Mouse (Mus musculus) heart, adult 2 months (tissue): ENCODE results near the gene Smtnl1. TPM values are rescaled to one million over a fixed set of nuclear protein-coding genes. Genes with fewer than 3 reads are reported as not detected.

Experiments used
- DNase-seq, 2 experiments: peaks; one replicate each; pipeline ENCODE4 v3.0.0; 2021
- H3K27ac ChIP-seq: fragments of 200-600 bp; 2 replicates; pipeline ENCODE4 v1.8.1; 2022
- H3K27me3 ChIP-seq: fragments of 200-500 bp; 2 replicates; pipeline ENCODE4 v1.6.1; 2012; ENCODE audit warnings: mild to moderate bottlenecking, low read length, inconsistent platforms, mixed read lengths; ENCODE audit not compliant: control insufficient read depth, insufficient read depth
- H3K36me3 ChIP-seq: fragments of 200-500 bp; 2 replicates; pipeline ENCODE4 v1.6.1; 2012; ENCODE audit warnings: low read length, inconsistent platforms; ENCODE audit not compliant: control insufficient read depth, insufficient read depth
- H3K4me1 ChIP-seq: fragments of 200-500 bp; 2 replicates; pipeline ENCODE4 v1.6.1; 2011; ENCODE audit warnings: low read length; ENCODE audit not compliant: control insufficient read depth, insufficient read depth
- H3K4me3 ChIP-seq: fragments of 200-600 bp; 2 replicates; pipeline ENCODE4 v1.8.1; 2022
- H3K79me2 ChIP-seq: fragments of 200-500 bp; replicated peaks from 2 replicates; pipeline ENCODE4 v1.6.1; 2012; ENCODE audit warnings: mild to moderate bottlenecking, inconsistent platforms, low read length, moderate library complexity, mixed read lengths; ENCODE audit not compliant: control insufficient read depth, insufficient read depth
- H3K9ac ChIP-seq: fragments of 200-500 bp; 2 replicates; pipeline ENCODE4 v1.6.1; 2012; ENCODE audit warnings: low read depth, mild to moderate bottlenecking, control low read depth, inconsistent platforms, low read length, mixed read lengths
- CTCF ChIP-seq: fragments of 200-600 bp; IDR thresholded peaks from 2 replicates; pipeline ENCODE4 v1.8.1; 2022; ENCODE audit warnings: antibody characterized with exemption, mild to moderate bottlenecking, moderate library complexity
- EP300 ChIP-seq: fragments of 200-500 bp; IDR thresholded peaks from 2 replicates; pipeline ENCODE4 v1.6.1; 2011; ENCODE audit warnings: low read depth, low read length, control low read depth; ENCODE audit not compliant: insufficient read depth
- POLR2A ChIP-seq: fragments of 200-500 bp; IDR thresholded peaks from 2 replicates; pipeline ENCODE4 v1.6.1; 2011; ENCODE audit warnings: mild to moderate bottlenecking, low read depth, low read length, control low read depth; ENCODE audit not compliant: insufficient read depth
- WGBS: fragments of 180-500 bp; shearing (Covaris S2); methylation state at CpG from one replicate; pipeline ENCODE4 v1.1.7; 2018; 5-methylcytosine and 5-hydroxymethylcytosine counted together
- intact Hi-C: fragments of 180-260 bp; cut with DNase I; formaldehyde crosslinking; loops from one replicate; pipeline ENCODE4 v1.15.1; 2025
- polyA plus RNA-seq: library from polyadenylated mRNA; depleted of rRNA; stranded (reverse); fragments of >200 nt; gene quantifications from 2 replicates; pipeline ENCODE4 v1.2.3, GENCODE M21; 2012
- total RNA-seq, 2 experiments: library from RNA; stranded (reverse); gene quantifications; 2 replicates each; pipeline ENCODE4 v1.2.3; 2021

Gene Smtnl1
- total and polyA plus RNA-seq, 3 experiments, result not detected

- Histone ChIP-seq H3K36me3 (no peaks in the 10 kb centered on the region), H3K27me3 (no peaks in the 10 kb centered on the region), H3K27ac (no peak overlapping the region), H3K4me1 (no peaks in the 10 kb centered on the region; the same call in 1 of the 2 replicates), H3K9ac (no peak overlapping the region), H3K4me3 (no peak overlapping the region), H3K79me2 (no peaks in the 10 kb centered on the region)
- TF ChIP-seq CTCF, result no peak
- no peak for TF ChIP-seq POLR2A
- TF ChIP-seq EP300, result no peak
- WGBS, result 84% methylated on average over 3 of the region's 3 CpGs
- intact Hi-C loops, result no loop called here
- no peak for DNase-seq
Measured at GRCm38 (mm10) chr2:84793871-84794270, 28.6 kb downstream of the Smtnl1 start.

GRCm38 (mm10) chr2:84793154-84793553 is 29.3 kb downstream of the Smtnl1 start:
- no peak overlapping the region for H3K9ac ChIP-seq
- intact Hi-C loops, result no loop called here
- 96% methylated on average over 3 of the region's 3 CpGs for WGBS

GRCm38 (mm10) chr2:84792516-84792915 is 29.9 kb downstream of the Smtnl1 start:
- Histone ChIP-seq H3K27me3 (no peaks in the 10 kb centered on the region), H3K4me1 (no peaks in the 10 kb centered on the region; the same call in 1 of the 2 replicates), H3K9ac (no peak overlapping the region), H3K4me3 (no peak overlapping the region), H3K27ac (no peak overlapping the region), H3K79me2 (no peaks in the 10 kb centered on the region), H3K36me3 (no peaks in the 10 kb centered on the region)
- 43% methylated on average over 3 of the region's 3 CpGs for WGBS
- intact Hi-C loops, result no loop called here
- no peak for TF ChIP-seq CTCF
- TF ChIP-seq POLR2A, result no peak
- no peak for TF ChIP-seq EP300
- DNase-seq, result peak in 1 of 2 experiments; percentile 49

More at GRCm38 (mm10) chr2:84793154-84793553, 29.3 kb downstream of the Smtnl1 start:
- TF ChIP-seq POLR2A, result no peak
- TF ChIP-seq EP300, result no peak
- TF ChIP-seq CTCF, result no peak
- no peaks in the 10 kb centered on the region for H3K36me3 ChIP-seq
- H3K79me2 ChIP-seq, result no peaks in the 10 kb centered on the region
- no peaks in the 10 kb centered on the region for H3K27me3 ChIP-seq
- H3K4me1 ChIP-seq, result no peaks in the 10 kb centered on the region; the same call in 1 of the 2 replicates
- H3K27ac ChIP-seq, result no peak overlapping the region; the same call in 1 of the 2 replicates
- H3K4me3 ChIP-seq, result no peak overlapping the region
- no peak for DNase-seq

- WGBS, result 63% methylated on average over 9 of the region's 9 CpGs
- DNase-seq, result peak in 1 of 2 experiments; percentile 17
Measured at GRCm38 (mm10) chr2:84790418-84790817, 32.0 kb downstream of the Smtnl1 start.

GRCm38 (mm10) chr2:84788316-84788715 is 34.1 kb downstream of the Smtnl1 start:
- DNase-seq, result no peak
- H3K36me3 ChIP-seq, result 0 out of 2 replicates have a peak, but pooled peaks cover 2% of the 10 kb centered on the region
- no peaks in the 10 kb centered on the region for H3K79me2 ChIP-seq
- H3K9ac ChIP-seq, result no peak overlapping the region
- no peaks in the 10 kb centered on the region for H3K27me3 ChIP-seq
- no peak for TF ChIP-seq POLR2A
- H3K4me1 ChIP-seq, result peaks cover 1% of the 10 kb centered on the region
- H3K27ac ChIP-seq, result no peak overlapping the region
- 60% methylated on average over 3 of the region's 3 CpGs for WGBS
- H3K4me3 ChIP-seq, result no peak overlapping the region
- intact Hi-C loops, result no loop called here

More at GRCm38 (mm10) chr2:84790418-84790817, 32.0 kb downstream of the Smtnl1 start:
- Histone ChIP-seq H3K4me1 (no peaks in the 10 kb centered on the region; the same call in 1 of the 2 replicates), H3K79me2 (no peaks in the 10 kb centered on the region), H3K9ac (no peak overlapping the region), H3K36me3 (no peaks in the 10 kb centered on the region), H3K27me3 (no peaks in the 10 kb centered on the region), H3K27ac (peak overlapping the region; percentile 49), H3K4me3 (no peak overlapping the region)
- TF ChIP-seq EP300, result no peak
- TF ChIP-seq POLR2A, result no peak
- no peak for TF ChIP-seq CTCF
- intact Hi-C loops, result no loop called here

- WGBS, result 33% methylated on average over 3 of the region's 3 CpGs
- peak overlapping the region; percentile 40 for H3K27ac ChIP-seq
Measured at GRCm38 (mm10) chr2:84783840-84784566, 38.4 kb downstream of the Smtnl1 start.

More at GRCm38 (mm10) chr2:84783840-84784566, 38.4 kb downstream of the Smtnl1 start:
- intact Hi-C loops, result no loop called here
- no peak overlapping the region for H3K4me3 ChIP-seq
- 0 out of 2 replicates have a peak, but pooled peaks cover 2% of the 10 kb centered on the region for H3K36me3 ChIP-seq
- no peaks in the 10 kb centered on the region for H3K79me2 ChIP-seq
- DNase-seq, result peak in 1 of 2 experiments; percentile 48
- TF ChIP-seq POLR2A (no peak), EP300 (0 out of 2 replicates have a peak, but pooled peaks have one; percentile 19)
- no peaks in the 10 kb centered on the region for H3K27me3 ChIP-seq
- H3K9ac ChIP-seq, result no peak overlapping the region
- peaks cover 1% of the 10 kb centered on the region; the same call in 1 of the 2 replicates for H3K4me1 ChIP-seq
